Mouse (Mus musculus) megakaryocyte, adult 5-6 weeks (primary cell): Measurements from ENCODE around the gene Plekha1. TPM values are rescaled to one million over a fixed set of nuclear protein-coding genes. Genes with fewer than 3 reads are reported as not detected.

ENCODE experiments used
- ATAC-seq: 2 replicates; pipeline ENCODE4 v1.8.0; 2016; ENCODE audit warnings: mild to moderate bottlenecking, inconsistent platforms; ENCODE audit not compliant: poor library complexity, severe bottlenecking
- total RNA-seq, 2 experiments: library from RNA; stranded (forward) in 1 of 2; stranded (reverse) in 1 of 2; fragments of 153-499, 151-499 nt in 1 of 2; fragments of 221-1000, 200-1000 nt in 1 of 2; gene quantifications; 2 replicates each; pipeline versions ENCODE4 v1.2.3 to v1.2.4; 2015 to 2017

Plekha1 gene
- total RNA-seq, 2 experiments from 2014 or later: 38.9 to 57.7 TPM

DNA sequence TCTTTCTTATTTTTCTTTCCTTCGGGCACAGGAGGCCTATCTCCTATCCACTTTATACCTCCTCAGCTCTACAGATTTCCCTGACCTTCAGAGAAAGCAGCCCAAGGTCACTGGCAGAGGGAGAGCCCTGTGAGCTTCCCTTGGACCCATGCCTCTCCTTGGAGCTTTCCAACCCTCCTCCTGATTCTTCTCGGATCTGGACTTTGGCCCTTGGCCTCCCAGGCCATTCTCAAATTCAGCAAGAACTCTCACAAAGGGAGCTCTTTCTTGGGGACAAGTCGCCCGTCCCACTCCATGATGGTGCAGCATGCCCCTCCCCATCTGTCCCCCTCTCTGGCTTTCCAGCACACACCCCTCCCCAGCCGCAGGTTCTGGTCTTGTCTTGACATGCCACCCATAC is 85.4 kb downstream of the Plekha1 start:
- no peak for ATAC-seq

DNA sequence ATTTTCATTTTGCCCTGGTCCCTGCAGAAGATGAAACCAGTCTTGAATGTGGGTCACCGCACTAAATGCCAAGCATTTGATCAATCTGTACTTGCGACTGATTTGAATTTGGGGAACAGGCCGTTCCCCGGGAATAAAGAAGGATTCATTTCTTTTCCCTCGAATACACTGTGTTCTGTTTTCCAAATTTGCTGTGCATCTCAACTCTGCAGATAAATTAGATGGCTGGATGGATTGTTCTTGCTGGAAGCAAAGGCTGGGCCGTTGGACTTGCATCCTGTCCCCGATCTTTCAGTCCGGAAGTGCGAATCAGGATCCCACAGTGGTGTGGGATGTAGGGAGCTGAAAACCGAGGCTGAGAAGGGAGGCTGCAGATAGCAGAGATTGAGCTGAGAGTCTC is 87.8 kb downstream of the Plekha1 start:
- ATAC-seq: no peak

GRCm38 (mm10) chr7:130954177-130954601 is 88.6 kb downstream of the Plekha1 start:
- ATAC-seq: no peak

DNA sequence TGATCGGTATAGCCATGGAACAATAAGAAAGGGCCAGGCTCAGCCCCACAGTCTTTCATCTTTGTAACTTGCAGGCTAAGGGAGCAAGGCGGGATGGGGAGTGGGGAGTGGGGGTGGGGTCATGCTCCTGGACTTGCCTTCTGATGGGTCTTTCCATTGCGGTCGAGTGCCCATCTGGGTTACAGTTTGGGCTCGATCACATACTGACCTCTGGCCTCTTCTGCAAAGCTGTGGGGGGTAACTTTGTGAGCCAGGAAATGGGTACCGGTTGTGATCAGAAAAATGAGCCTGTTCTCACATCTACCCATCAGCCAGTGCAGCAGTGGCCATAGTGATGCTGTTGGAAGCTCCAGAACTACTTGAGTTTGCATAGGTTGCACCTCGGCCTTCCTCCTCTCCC is 93.0 kb downstream of the Plekha1 start:
- ATAC-seq: no peak

DNA sequence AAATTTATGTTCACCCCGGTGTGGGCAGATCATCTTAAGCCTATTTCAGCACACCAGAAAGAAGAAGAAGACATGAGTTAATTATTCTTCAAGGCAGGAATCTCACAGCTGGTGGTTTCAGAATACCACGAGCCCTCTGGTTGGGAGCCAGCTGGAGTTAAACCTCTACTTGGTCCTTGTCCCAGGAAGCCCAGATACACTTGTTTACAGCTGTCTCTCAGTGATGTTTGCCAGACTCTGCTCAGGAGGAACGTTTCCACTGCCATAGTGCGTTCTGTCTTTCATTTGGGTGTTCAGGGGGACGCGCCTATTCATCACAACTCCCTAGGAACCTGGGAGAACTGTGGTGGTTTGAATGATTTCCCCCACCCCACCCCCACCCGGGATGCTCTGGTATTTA is 94.3 kb downstream of the Plekha1 start:
- ATAC-seq: no peak

DNA sequence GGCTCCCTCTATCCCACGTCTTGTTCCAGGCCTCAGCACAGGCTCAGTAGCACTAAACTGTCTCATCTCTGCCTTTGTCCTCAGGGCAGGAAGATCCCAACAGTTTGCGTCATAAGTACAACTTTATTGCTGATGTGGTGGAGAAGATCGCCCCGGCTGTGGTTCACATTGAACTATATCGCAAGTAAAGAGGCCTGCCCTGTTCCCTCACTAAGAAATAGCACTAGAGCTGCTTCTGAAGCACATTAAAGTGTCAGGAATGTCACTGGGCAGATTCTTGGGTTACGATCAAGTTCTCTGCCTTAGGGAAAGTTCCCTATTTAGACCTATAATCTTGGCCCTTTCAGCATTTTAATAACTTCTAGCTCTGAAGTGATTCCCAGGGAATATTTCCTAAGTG is 95.9 kb downstream of the Plekha1 start:
- no peak for ATAC-seq

Other genes starting within 250 kb of the Plekha1 start
- 0.25 TPM in 1 of 2 replicates, not detected in the other for gene Btbd16, start 91.7 kb upstream of the Plekha1 start, total RNA-seq (2015)
- gene Btbd16, start 91.7 kb upstream of the Plekha1 start, total RNA-seq (2017): 0.29 TPM in 1 of 2 replicates, not detected in the other
- 0.68 TPM in 1 of 2 replicates, not detected in the other for gene Htra1, start 70.4 kb downstream of the Plekha1 start, total RNA-seq (2015)
- 0.65 TPM in 1 of 2 replicates, not detected in the other for gene Htra1, start 70.4 kb downstream of the Plekha1 start, total RNA-seq (2017)
- not detected in 2 replicates for gene Dmbt1, start 166.3 kb downstream of the Plekha1 start, total RNA-seq (2015)
- gene Dmbt1, start 166.3 kb downstream of the Plekha1 start, total RNA-seq (2017): not detected in 2 replicates